Mouse (Mus musculus) spleen, adult 2 months (tissue): ENCODE measurements around the gene Snx30.

ENCODE experiments used
- CTCF ChIP-seq: fragments of 200-500 bp; IDR thresholded peaks from 2 replicates; pipeline ENCODE4 v1.5.1; 2011; ENCODE audit warnings: mild to moderate bottlenecking, inconsistent platforms; ENCODE audit not compliant: insufficient read depth, insufficient read length, insufficient replicate concordance; ENCODE audit errors: extremely low read depth
- POLR2A ChIP-seq: fragments of 200-500 bp; IDR thresholded peaks from 2 replicates; pipeline ENCODE4 v1.6.1; 2011; ENCODE audit warnings: low read depth, low read length, inconsistent platforms

GRCm38 (mm10) chr4:59914608-59915403, 109.2 kb downstream of the Snx30 start, which contains the start of gene Slc46a2:
- TF ChIP-seq CTCF (no peak), POLR2A (no peak)
